Mouse (Mus musculus) bone marrow, adult 2 months (tissue): Measurements from ENCODE around the gene Vdac1.

Experiments
- CTCF ChIP-seq: fragments of 200-500 bp; IDR thresholded peaks from 2 replicates; pipeline ENCODE4 v1.5.1; 2011; ENCODE audit warnings: low read length, control low read depth; ENCODE audit not compliant: control insufficient read depth, insufficient read depth
- POLR2A ChIP-seq: fragments of 200-500 bp; IDR thresholded peaks from 2 replicates; pipeline ENCODE4 v1.6.1; 2011; ENCODE audit warnings: low read depth, mild to moderate bottlenecking, control low read depth, low read length, borderline replicate concordance; ENCODE audit not compliant: control insufficient read depth

- TF ChIP-seq CTCF: no peak
- no peak for TF ChIP-seq POLR2A
Observed at GRCm38 (mm10) chr11:52431594-52431993, 70.9 kb downstream of the Vdac1 start.
